Mouse (Mus musculus) lung, postnatal 0 days (tissue): ENCODE measurements around the gene Tctex1d1. TPM values are rescaled to one million over a fixed set of nuclear protein-coding genes. Genes with fewer than 3 reads are reported as not detected.
A peak's percentile ranks its signal among the peaks of the same experiment; 100 is the strongest.

Source experiments
- ATAC-seq: fragments of 200-750 bp; cut with Nextera tagmentation; 2 replicates; pipeline ENCODE4 v1.8.0; 2017; ENCODE audit warnings: moderate library complexity
- DNase-seq: peaks from one replicate; pipeline ENCODE4 v3.0.0-alpha.2; 2016; ENCODE audit warnings: low spot score
- H3K27ac ChIP-seq: fragments of 300-500 bp; sonication (generic); 2 replicates; pipeline ENCODE4 v1.5.1; 2014; ENCODE audit warnings: antibody characterized with exemption, mild to moderate bottlenecking, low read length, mixed read lengths
- H3K27me3 ChIP-seq: fragments of 300-500 bp; sonication (generic); replicated peaks from 2 replicates; pipeline ENCODE4 v1.6.1; 2014; ENCODE audit warnings: low read length, mixed read lengths; ENCODE audit not compliant: insufficient read depth
- H3K36me3 ChIP-seq: fragments of 300-500 bp; sonication (generic); 2 replicates; pipeline ENCODE4 v1.6.1; 2014; ENCODE audit warnings: low read length, mixed read lengths; ENCODE audit not compliant: insufficient read depth
- H3K4me1 ChIP-seq: fragments of 300-500 bp; sonication (generic); 2 replicates; pipeline ENCODE4 v1.6.1; 2014; ENCODE audit warnings: antibody characterized with exemption, low read depth, low read length, mixed read lengths; ENCODE audit not compliant: insufficient read depth
- H3K4me2 ChIP-seq: fragments of 300-500 bp; sonication (generic); replicated peaks from 2 replicates; pipeline ENCODE4 v1.6.1; 2014; ENCODE audit warnings: low read depth, mild to moderate bottlenecking, low read length, moderate library complexity, mixed read lengths
- H3K4me3 ChIP-seq: fragments of 300-500 bp; sonication (generic); 2 replicates; pipeline ENCODE4 v1.5.1; 2014; ENCODE audit warnings: low read depth, low read length
- H3K9ac ChIP-seq: fragments of 300-500 bp; sonication (generic); replicated peaks from 2 replicates; pipeline ENCODE4 v1.6.1; 2014; ENCODE audit warnings: low read depth, mild to moderate bottlenecking
- H3K9me3 ChIP-seq: fragments of 300-500 bp; sonication (generic); 2 replicates; pipeline ENCODE4 v1.6.1; 2016; ENCODE audit warnings: low read length, mixed read lengths
- CTCF ChIP-seq: IDR thresholded peaks from 2 replicates; pipeline ENCODE4 v1.5.1; 2016; ENCODE audit warnings: antibody characterized with exemption, mild to moderate bottlenecking
- EP300 ChIP-seq: IDR thresholded peaks from 2 replicates; pipeline ENCODE4 v1.6.1; 2016; ENCODE audit warnings: antibody characterized with exemption, mild to moderate bottlenecking, control low read depth
- WGBS: fragments of 180-500 bp; shearing (Covaris S2); extraction: QIAGEN DNeasy Blood & Tissue Kit; methylation state at CpG from one replicate; pipeline ENCODE4 v1.1.7; 2014; 5-methylcytosine and 5-hydroxymethylcytosine counted together
- polyA plus RNA-seq: library from polyadenylated mRNA; unstranded; fragments of >200 nt; fragmentation: Nextera tagmentation; extraction: Ambion mirVana; gene quantifications from 2 replicates; pipeline ENCODE4 v1.2.1, GENCODE M21; 2015

Gene Tctex1d1
- polyA plus RNA-seq, 1 experiment from 2014 or later = 0.61 TPM

DNA sequence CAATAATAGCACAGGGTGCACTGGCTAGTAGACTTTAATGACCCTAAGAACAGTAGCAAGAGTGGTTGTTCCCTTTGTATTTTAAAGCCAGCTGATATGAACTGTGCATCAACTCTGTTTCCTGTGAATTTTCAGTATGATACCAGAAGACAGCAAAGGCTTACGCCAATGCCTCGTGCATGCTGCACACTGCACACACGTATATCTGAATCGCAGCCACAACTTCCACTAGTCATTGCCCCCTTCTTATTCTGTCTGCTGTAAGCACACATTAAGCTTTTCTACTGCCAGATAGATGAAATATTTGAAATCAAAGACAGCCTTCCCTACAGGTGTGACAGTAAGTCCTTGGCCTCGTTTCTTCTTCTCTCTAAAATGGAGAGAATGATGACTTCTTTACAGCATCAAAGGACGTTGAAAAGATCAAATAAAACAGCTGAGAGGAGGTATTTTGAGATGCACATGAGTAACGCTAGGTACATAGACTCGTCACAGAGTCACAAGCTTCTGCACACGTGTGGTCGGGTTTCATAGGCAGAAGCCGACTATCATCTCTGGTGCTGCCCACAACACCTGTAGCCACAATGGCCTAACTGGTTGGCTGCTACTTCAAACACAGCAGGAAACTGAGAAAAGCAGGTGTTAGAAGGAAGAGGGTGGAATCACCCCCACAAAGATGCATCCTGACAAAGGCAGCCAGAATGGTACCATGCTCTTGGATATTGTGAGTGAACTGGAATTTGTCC lies 12.4 kb downstream of the Tctex1d1 start:
- ATAC-seq (no peak), DNase-seq (no peak)
- no peak overlapping the region for H3K4me2 ChIP-seq
- TF ChIP-seq CTCF = no peak
- WGBS = 70% methylated on average over 11 of the region's 11 CpGs
- no peaks in the 10 kb centered on the region for H3K27me3 ChIP-seq
- H3K9ac ChIP-seq = no peak overlapping the region
- no peaks in the 10 kb centered on the region for H3K9me3 ChIP-seq
- H3K27ac ChIP-seq = no peak overlapping the region
- H3K36me3 ChIP-seq = no peaks in the 10 kb centered on the region
- H3K4me1 ChIP-seq = no peaks in the 10 kb centered on the region
- no peak overlapping the region for H3K4me3 ChIP-seq

DNA sequence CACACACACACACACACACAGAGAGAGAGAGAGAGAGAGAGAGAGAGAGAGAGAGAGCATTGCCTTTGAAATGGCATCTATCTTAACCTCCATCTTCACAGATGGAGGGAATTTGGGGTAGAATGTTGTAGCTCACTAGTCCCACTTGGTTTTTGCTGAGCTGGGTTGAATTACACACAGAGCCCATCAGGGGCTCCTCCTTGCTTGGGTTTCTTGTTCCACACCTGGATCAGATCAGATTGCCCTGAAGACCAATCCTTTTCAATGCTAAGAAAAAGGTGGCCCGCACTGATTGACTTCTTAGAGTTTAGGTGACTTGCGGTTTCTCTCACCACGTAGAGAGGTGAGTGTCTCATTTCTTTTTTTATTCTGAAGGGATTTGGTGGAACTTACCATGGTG lies 13.3 kb downstream of the Tctex1d1 start:
- 90% methylated on average over 3 of the region's 3 CpGs for WGBS
- no peak overlapping the region for H3K4me2 ChIP-seq
- H3K9me3 ChIP-seq = no peaks in the 10 kb centered on the region
- no peak overlapping the region for H3K27ac ChIP-seq
- no peak overlapping the region for H3K9ac ChIP-seq
- H3K4me1 ChIP-seq = no peaks in the 10 kb centered on the region
- H3K36me3 ChIP-seq = no peaks in the 10 kb centered on the region
- ATAC-seq = no peak
- DNase-seq = no peak
- TF ChIP-seq CTCF (no peak), EP300 (no peak)
- H3K4me3 ChIP-seq = no peak overlapping the region
- H3K27me3 ChIP-seq = no peaks in the 10 kb centered on the region

DNA sequence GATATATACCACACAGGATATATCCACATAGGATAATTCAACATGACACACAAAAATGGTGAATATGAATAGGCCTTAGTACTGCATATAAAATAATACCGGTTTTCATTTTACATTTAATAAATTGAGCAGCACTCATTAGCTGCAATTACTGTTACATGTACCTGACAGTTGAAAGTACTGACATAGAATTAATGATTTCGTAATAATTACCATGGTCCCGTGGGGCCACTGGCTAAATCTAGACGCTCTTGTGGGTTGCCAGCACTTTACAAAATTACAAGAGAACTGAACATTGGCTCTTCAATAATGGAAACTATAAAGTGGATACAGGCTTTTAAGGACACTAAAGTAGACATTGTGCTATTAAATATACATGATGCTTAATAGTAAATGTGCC lies 26.3 kb downstream of the Tctex1d1 start:
- Histone ChIP-seq H3K36me3 (no peaks in the 10 kb centered on the region), H3K4me2 (no peak overlapping the region), H3K9ac (no peak overlapping the region), H3K4me1 (no peaks in the 10 kb centered on the region), H3K9me3 (no peaks in the 10 kb centered on the region), H3K4me3 (no peak overlapping the region), H3K27ac (no peak overlapping the region), H3K27me3 (no peaks in the 10 kb centered on the region)
- no peak for TF ChIP-seq EP300
- TF ChIP-seq CTCF = no peak
- no peak for DNase-seq
- no peak for ATAC-seq
- WGBS = 82% methylated on average over 4 of the region's 4 CpGs

DNA sequence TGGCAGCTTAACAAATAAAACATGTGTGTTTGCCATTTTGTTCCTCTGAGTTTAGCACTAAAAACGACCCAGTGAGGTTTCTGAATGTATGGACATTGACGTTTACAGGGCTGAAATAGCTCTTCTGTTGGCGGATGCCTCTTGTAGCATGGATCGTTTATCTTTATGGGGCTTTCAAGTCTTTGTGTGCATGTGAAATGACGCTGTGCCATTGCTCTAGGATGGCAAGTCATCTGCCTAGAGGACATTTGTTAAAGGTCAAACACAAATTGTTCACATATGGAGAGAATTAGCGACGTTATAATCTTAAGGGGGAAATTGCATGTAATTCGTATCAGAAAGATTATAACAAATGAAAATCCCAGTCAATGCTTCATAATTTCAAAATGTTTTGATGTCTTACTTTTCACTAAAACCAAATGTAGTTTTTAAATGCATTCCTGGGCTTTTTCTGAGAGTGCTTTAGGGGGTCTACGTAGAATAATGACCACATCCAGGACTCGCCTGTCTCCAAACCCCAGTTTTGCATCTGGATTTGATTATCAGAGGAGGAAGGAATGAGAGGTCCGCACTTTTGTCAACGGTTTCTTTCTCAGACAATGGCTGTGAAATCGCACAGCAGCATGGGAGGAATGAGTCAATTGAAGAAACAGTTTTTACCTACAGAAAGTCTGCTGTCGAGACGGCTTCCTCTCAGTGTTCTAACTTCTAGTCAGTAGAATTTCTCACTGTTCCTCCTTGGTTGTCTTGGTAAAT lies 27.0 kb downstream of the Tctex1d1 start:
- ATAC-seq (no peak), DNase-seq (no peak)

DNA sequence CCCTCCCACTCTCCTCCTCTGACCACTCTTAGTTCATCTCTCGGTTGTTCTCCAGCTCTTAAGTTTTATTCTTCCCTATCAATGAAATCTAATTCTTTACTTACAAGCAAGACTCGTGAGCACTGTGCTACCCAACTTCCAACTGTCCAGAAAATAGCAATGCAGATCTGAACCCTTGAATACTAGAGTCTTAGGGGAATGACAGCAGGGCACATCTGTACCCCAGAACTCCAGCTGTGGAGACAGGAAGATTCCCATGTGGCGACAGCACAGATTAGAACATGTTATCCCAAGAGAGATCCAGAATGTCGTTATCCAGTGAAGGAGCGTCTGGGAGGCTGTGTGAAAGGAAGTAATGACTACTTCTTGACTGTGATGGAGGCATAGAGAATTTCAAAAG lies 27.9 kb downstream of the Tctex1d1 start:
- Histone ChIP-seq H3K27me3 (no peaks in the 10 kb centered on the region), H3K36me3 (no peaks in the 10 kb centered on the region), H3K4me3 (no peak overlapping the region), H3K9me3 (no peaks in the 10 kb centered on the region), H3K4me2 (no peak overlapping the region), H3K9ac (no peak overlapping the region), H3K27ac (no peak overlapping the region), H3K4me1 (no peaks in the 10 kb centered on the region)
- DNase-seq (no peak), ATAC-seq (no peak)
- no peak for TF ChIP-seq CTCF
- no peak for TF ChIP-seq EP300
- 69% methylated on average over 5 of the region's 5 CpGs for WGBS

More for the DNA sequence above, 27.0 kb downstream of the Tctex1d1 start:
- Histone ChIP-seq H3K27me3 (no peaks in the 10 kb centered on the region), H3K27ac (no peak overlapping the region), H3K36me3 (no peaks in the 10 kb centered on the region), H3K4me3 (no peak overlapping the region), H3K4me2 (no peak overlapping the region), H3K4me1 (no peaks in the 10 kb centered on the region), H3K9ac (no peak overlapping the region), H3K9me3 (no peaks in the 10 kb centered on the region)
- TF ChIP-seq CTCF (no peak), EP300 (no peak)
- 67% methylated on average over 15 of the region's 15 CpGs for WGBS

DNA sequence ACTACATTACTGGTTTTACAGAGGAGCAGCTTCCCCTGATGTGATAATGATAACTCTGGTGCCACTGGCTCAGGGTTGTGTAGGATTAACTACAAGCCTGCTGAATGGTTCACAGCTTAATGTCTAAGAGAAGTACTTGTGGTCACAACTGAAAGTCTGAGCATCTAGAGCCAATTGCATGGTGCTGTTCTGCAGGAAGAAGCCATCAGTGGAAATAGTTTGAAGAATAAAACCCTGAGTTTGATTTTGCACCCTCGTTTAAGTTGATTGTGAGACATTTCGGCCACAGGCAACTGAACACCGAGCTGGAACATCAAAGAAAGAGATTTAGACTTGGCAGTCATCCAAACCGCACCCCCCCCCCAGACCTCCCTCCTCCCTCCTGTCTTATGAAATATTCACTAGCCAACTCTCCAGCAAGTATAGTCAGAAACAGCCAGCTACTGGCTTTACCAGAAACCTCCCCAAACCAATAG lies 28.6 kb downstream of the Tctex1d1 start:
- TF ChIP-seq CTCF (no peak), EP300 (no peak)
- H3K9ac ChIP-seq = no peak overlapping the region
- H3K36me3 ChIP-seq = no peaks in the 10 kb centered on the region
- no peak overlapping the region for H3K4me2 ChIP-seq
- H3K27me3 ChIP-seq = no peaks in the 10 kb centered on the region
- ATAC-seq (no peak), DNase-seq (peak; percentile 5)
- WGBS = 8% methylated on average over 4 of the region's 4 CpGs
- no peak overlapping the region for H3K27ac ChIP-seq
- H3K4me3 ChIP-seq = no peak overlapping the region
- H3K9me3 ChIP-seq = no peaks in the 10 kb centered on the region
- no peaks in the 10 kb centered on the region for H3K4me1 ChIP-seq
